Mouse (Mus musculus): ENCODE measurements around the gene Ccdc146. TPM values are rescaled to one million over a fixed set of nuclear protein-coding genes. Genes with fewer than 3 reads are reported as not detected.

The Ccdc146 gene
- polyA plus RNA-seq, 1 experiment from 2014 or later = not detected

DNA sequence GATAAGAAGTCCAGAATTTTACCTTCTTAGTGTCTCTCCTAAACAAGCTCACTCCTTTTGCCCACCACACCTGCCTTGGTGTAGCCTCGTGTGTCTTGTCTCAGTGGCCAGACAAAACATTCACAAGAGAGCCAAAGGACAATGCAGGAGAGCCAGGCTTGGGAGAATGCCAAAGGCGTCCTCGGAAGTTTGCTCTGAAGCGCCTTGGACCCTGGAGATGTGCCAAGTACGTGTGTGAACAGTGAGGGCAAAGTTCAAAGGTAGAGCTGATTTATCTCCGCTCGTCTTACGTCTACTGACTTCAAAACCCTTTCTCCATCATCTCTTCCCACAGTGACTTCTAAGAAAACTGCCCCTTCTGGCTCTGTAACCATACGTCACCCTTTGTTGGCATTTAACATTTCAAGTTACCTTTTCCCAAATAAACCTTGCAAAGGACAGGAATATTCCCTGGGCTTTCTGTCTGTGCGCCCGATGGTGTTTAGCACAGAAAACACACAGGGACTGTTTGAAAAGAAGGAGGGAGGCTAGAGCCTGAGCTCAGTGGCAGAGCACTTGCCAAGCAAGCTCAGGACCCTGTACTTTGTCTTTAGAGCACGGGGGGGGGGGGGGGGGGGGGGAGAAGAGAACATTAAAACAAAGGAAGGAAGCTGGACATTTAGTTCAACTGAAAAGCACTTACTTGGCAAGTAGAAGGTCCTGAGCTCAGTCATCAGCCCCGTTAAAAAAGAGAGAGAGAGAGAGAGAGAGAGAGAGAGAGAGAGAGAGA, 32.7 kb downstream of the Ccdc146 start:
- ATAC-seq (ENCODE audit: low FRiP score) (no peak), DNase-seq (ENCODE audit: low spot score, missing footprints) (no peak)
- Histone ChIP-seq H3K4me3 (ENCODE audit: low read depth, low read length) (no peak overlapping the region), H3K4me2 (no peak overlapping the region), H3K4me1 (ENCODE audit: control insufficient read depth, insufficient read depth, low read length) (no peaks in the 10 kb centered on the region), H3K27me3 (ENCODE audit: control insufficient read depth, insufficient read depth, low read length) (no peaks in the 10 kb centered on the region), H3K27ac (ENCODE audit: low read depth, low read length) (no peak overlapping the region), H3K36me3 (ENCODE audit: control insufficient read depth, insufficient read depth, low read length) (no peaks in the 10 kb centered on the region), H3K9ac (ENCODE audit: low read length) (no peak overlapping the region), H3K9me3 (ENCODE audit: control insufficient read depth, low read length) (no peaks in the 10 kb centered on the region)
- WGBS = 71% methylated on average over 12 of the region's 13 CpGs

- no peaks in the 10 kb centered on the region for H3K27me3 ChIP-seq (ENCODE audit: control insufficient read depth, insufficient read depth, low read length)
- H3K9me3 ChIP-seq (ENCODE audit: control insufficient read depth, low read length) = no peaks in the 10 kb centered on the region
- DNase-seq (ENCODE audit: low spot score, missing footprints) (no peak), ATAC-seq (ENCODE audit: low FRiP score) (no peak)
- no peaks in the 10 kb centered on the region for H3K36me3 ChIP-seq (ENCODE audit: control insufficient read depth, insufficient read depth, low read length)
- H3K4me3 ChIP-seq (ENCODE audit: low read depth, low read length) = no peak overlapping the region
- no peak overlapping the region for H3K4me2 ChIP-seq
- H3K9ac ChIP-seq (ENCODE audit: low read length) = no peak overlapping the region
- H3K4me1 ChIP-seq (ENCODE audit: control insufficient read depth, insufficient read depth, low read length) = no peaks in the 10 kb centered on the region
- 83% methylated on average over 4 of the region's 4 CpGs for WGBS
- H3K27ac ChIP-seq (ENCODE audit: low read depth, low read length) = no peak overlapping the region
Measured at GRCm38 (mm10) chr5:21388855-21389254, 35.6 kb downstream of the Ccdc146 start.

DNA sequence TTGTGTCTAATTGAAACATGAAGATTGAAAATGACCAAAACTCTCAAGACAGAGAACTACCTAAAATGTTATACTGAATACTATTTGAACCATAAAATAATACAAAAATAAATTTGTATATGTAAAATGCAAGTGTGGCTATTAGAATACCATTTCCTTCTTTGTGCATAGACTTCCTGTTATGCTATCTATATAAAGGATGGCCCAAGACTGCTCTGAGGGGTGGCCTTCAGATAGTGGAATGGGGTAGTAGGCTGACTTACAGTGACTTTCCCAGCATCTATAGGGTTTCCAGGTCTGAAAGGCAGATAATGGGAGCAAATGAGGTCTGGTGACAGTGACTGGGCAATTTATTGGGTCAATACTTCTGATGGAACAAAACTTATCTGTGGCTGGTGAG, 37.1 kb downstream of the Ccdc146 start:
- Histone ChIP-seq H3K27ac (ENCODE audit: low read depth, low read length) (no peak overlapping the region), H3K36me3 (ENCODE audit: control insufficient read depth, insufficient read depth, low read length) (no peaks in the 10 kb centered on the region), H3K4me3 (ENCODE audit: low read depth, low read length) (no peak overlapping the region), H3K9me3 (ENCODE audit: control insufficient read depth, low read length) (no peaks in the 10 kb centered on the region), H3K9ac (ENCODE audit: low read length) (no peak overlapping the region), H3K4me2 (no peak overlapping the region), H3K4me1 (ENCODE audit: control insufficient read depth, insufficient read depth, low read length) (no peaks in the 10 kb centered on the region), H3K27me3 (ENCODE audit: control insufficient read depth, insufficient read depth, low read length) (no peaks in the 10 kb centered on the region)
- DNase-seq (ENCODE audit: low spot score, missing footprints) = no peak
- ATAC-seq (ENCODE audit: low FRiP score) = no peak

DNA sequence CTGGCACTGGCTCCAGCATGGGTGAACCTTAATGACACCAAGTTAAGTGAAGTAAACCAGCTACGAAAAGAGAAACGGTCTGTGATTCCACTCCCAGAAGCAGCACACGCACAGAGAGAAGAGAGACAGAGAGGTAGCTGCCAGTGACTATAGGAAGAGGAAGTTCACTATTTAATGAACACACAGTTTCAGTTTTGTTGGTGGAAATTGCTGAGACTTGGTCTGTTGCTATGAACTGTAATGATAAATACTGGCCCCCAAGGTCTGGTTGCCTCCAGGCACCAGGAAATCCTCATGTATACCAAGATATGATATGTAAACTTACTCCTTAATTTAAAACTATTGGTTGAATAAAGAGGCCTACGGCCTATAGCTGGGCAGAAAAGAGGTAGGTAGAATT, 38.0 kb downstream of the Ccdc146 start:
- no peak overlapping the region for H3K4me3 ChIP-seq (ENCODE audit: low read depth, low read length)
- no peak overlapping the region for H3K4me2 ChIP-seq
- no peak overlapping the region for H3K9ac ChIP-seq (ENCODE audit: low read length)
- H3K27me3 ChIP-seq (ENCODE audit: control insufficient read depth, insufficient read depth, low read length) = no peaks in the 10 kb centered on the region
- H3K4me1 ChIP-seq (ENCODE audit: control insufficient read depth, insufficient read depth, low read length) = no peaks in the 10 kb centered on the region
- H3K36me3 ChIP-seq (ENCODE audit: control insufficient read depth, insufficient read depth, low read length) = no peaks in the 10 kb centered on the region
- ATAC-seq (ENCODE audit: low FRiP score) (no peak), DNase-seq (ENCODE audit: low spot score, missing footprints) (no peak)
- no peaks in the 10 kb centered on the region for H3K9me3 ChIP-seq (ENCODE audit: control insufficient read depth, low read length)
- WGBS = 90% methylated on average over 4 of the region's 4 CpGs
- no peak overlapping the region for H3K27ac ChIP-seq (ENCODE audit: low read depth, low read length)

DNA sequence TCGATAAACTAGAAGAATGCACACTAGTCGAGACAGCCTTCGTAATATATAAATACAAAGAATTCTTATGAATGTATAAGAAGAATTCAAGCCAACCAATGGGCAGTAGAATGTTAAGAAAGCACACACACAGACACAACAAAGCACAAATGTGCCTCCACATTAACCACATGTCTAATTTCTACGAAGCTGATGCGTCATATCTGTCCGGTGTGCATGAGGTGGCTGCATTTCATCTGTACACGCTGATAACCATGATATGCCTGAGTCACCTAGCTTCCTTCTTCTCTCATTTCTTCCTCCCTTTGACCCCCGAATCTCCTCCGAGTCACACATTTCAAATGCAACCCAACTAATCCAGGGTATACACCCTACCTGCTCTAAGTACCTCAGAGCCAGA, 39.5 kb downstream of the Ccdc146 start:
- H3K4me2 ChIP-seq = no peak overlapping the region

GRCm38 (mm10) chr5:21384252-21384960, 40.1 kb downstream of the Ccdc146 start:
- WGBS = 86% methylated on average over 13 of the region's 13 CpGs
- Histone ChIP-seq H3K9ac (ENCODE audit: low read length) (no peak overlapping the region), H3K4me3 (ENCODE audit: low read depth, low read length) (no peak overlapping the region), H3K4me1 (ENCODE audit: control insufficient read depth, insufficient read depth, low read length) (no peaks in the 10 kb centered on the region), H3K4me2 (no peak overlapping the region), H3K9me3 (ENCODE audit: control insufficient read depth, low read length) (no peaks in the 10 kb centered on the region), H3K36me3 (ENCODE audit: control insufficient read depth, insufficient read depth, low read length) (no peaks in the 10 kb centered on the region), H3K27me3 (ENCODE audit: control insufficient read depth, insufficient read depth, low read length) (no peaks in the 10 kb centered on the region), H3K27ac (ENCODE audit: low read depth, low read length) (no peak overlapping the region)
- DNase-seq (ENCODE audit: low spot score, missing footprints) (no peak), ATAC-seq (ENCODE audit: low FRiP score) (no peak)

More for the DNA sequence above, 39.5 kb downstream of the Ccdc146 start:
- H3K9me3 ChIP-seq (ENCODE audit: control insufficient read depth, low read length) = no peaks in the 10 kb centered on the region
- H3K4me3 ChIP-seq (ENCODE audit: low read depth, low read length) = no peak overlapping the region
- H3K27me3 ChIP-seq (ENCODE audit: control insufficient read depth, insufficient read depth, low read length) = no peaks in the 10 kb centered on the region
- no peak overlapping the region for H3K27ac ChIP-seq (ENCODE audit: low read depth, low read length)
- no peaks in the 10 kb centered on the region for H3K36me3 ChIP-seq (ENCODE audit: control insufficient read depth, insufficient read depth, low read length)
- ATAC-seq (ENCODE audit: low FRiP score) (no peak), DNase-seq (ENCODE audit: low spot score, missing footprints) (no peak)
- no peaks in the 10 kb centered on the region for H3K4me1 ChIP-seq (ENCODE audit: control insufficient read depth, insufficient read depth, low read length)
- no peak overlapping the region for H3K9ac ChIP-seq (ENCODE audit: low read length)
- 94% methylated on average over 9 of the region's 9 CpGs for WGBS

GRCm38 (mm10) chr5:21383392-21384251, 40.9 kb downstream of the Ccdc146 start:
- ATAC-seq (ENCODE audit: low FRiP score) = no peak
- Histone ChIP-seq H3K4me3 (ENCODE audit: low read depth, low read length) (no peak overlapping the region), H3K36me3 (ENCODE audit: control insufficient read depth, insufficient read depth, low read length) (no peaks in the 10 kb centered on the region), H3K9me3 (ENCODE audit: control insufficient read depth, low read length) (no peaks in the 10 kb centered on the region), H3K27ac (ENCODE audit: low read depth, low read length) (no peak overlapping the region), H3K27me3 (ENCODE audit: control insufficient read depth, insufficient read depth, low read length) (no peaks in the 10 kb centered on the region), H3K9ac (ENCODE audit: low read length) (no peak overlapping the region), H3K4me1 (ENCODE audit: control insufficient read depth, insufficient read depth, low read length) (no peaks in the 10 kb centered on the region), H3K4me2 (no peak overlapping the region)
- WGBS = 43% methylated on average over 14 of the region's 14 CpGs
- no peak for DNase-seq (ENCODE audit: low spot score, missing footprints)

DNA sequence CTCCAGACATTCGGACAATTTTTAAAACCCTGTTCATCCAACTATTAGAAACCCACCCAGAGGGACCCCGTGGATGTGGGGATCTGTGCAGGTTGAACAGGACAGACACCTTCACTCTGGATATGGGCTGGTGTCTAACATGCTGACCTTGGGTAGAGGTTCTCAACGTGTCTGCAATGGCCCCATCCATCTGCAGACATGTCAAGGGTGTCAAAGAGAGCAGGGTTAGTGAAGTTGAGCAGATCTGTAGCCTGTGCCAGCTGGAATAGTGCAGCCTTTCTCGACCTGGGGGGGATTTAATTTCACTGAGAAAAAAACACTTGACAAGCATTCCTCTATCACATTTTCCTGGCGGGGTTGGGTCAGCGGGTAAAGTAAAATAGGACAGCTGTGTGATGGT, 41.8 kb downstream of the Ccdc146 start:
- H3K27me3 ChIP-seq (ENCODE audit: control insufficient read depth, insufficient read depth, low read length) = no peaks in the 10 kb centered on the region
- no peak for DNase-seq (ENCODE audit: low spot score, missing footprints)
- no peak overlapping the region for H3K4me2 ChIP-seq
- H3K36me3 ChIP-seq (ENCODE audit: control insufficient read depth, insufficient read depth, low read length) = no peaks in the 10 kb centered on the region
- H3K4me1 ChIP-seq (ENCODE audit: control insufficient read depth, insufficient read depth, low read length) = no peaks in the 10 kb centered on the region
- H3K27ac ChIP-seq (ENCODE audit: low read depth, low read length) = no peak overlapping the region
- H3K9me3 ChIP-seq (ENCODE audit: control insufficient read depth, low read length) = no peaks in the 10 kb centered on the region
- H3K4me3 ChIP-seq (ENCODE audit: low read depth, low read length) = no peak overlapping the region
- no peak overlapping the region for H3K9ac ChIP-seq (ENCODE audit: low read length)
- WGBS = 81% methylated on average over 6 of the region's 6 CpGs
- 0 out of 2 replicates have a peak, but pooled peaks have one; percentile 5 for ATAC-seq (ENCODE audit: low FRiP score)

- H3K27ac ChIP-seq (ENCODE audit: low read depth, low read length) = no peak overlapping the region
- 75% methylated on average over 6 of the region's 6 CpGs for WGBS
Measured at GRCm38 (mm10) chr5:21381986-21382385, 42.5 kb downstream of the Ccdc146 start.

More at GRCm38 (mm10) chr5:21381986-21382385, 42.5 kb downstream of the Ccdc146 start:
- ATAC-seq (ENCODE audit: low FRiP score) (no peak), DNase-seq (ENCODE audit: low spot score, missing footprints) (no peak)
- Histone ChIP-seq H3K36me3 (ENCODE audit: control insufficient read depth, insufficient read depth, low read length) (no peaks in the 10 kb centered on the region), H3K9ac (ENCODE audit: low read length) (no peak overlapping the region), H3K27me3 (ENCODE audit: control insufficient read depth, insufficient read depth, low read length) (no peaks in the 10 kb centered on the region), H3K4me1 (ENCODE audit: control insufficient read depth, insufficient read depth, low read length) (no peaks in the 10 kb centered on the region), H3K9me3 (ENCODE audit: control insufficient read depth, low read length) (no peaks in the 10 kb centered on the region), H3K4me2 (no peak overlapping the region), H3K4me3 (ENCODE audit: low read depth, low read length) (no peak overlapping the region)
